Mouse (Mus musculus) frontal cortex, postnatal 10 days (tissue): Measurements from ENCODE around the gene Ppara.
A peak's percentile ranks its signal among the peaks of the same experiment; 100 is the strongest.

Source experiments
- DNase-seq, 2 experiments: peaks; one replicate each; pipeline ENCODE4 v3.0.0; 2022; ENCODE audit warnings: low spot score in 2 of 2, mixed read lengths in 1 of 2

The Ppara gene

DNA sequence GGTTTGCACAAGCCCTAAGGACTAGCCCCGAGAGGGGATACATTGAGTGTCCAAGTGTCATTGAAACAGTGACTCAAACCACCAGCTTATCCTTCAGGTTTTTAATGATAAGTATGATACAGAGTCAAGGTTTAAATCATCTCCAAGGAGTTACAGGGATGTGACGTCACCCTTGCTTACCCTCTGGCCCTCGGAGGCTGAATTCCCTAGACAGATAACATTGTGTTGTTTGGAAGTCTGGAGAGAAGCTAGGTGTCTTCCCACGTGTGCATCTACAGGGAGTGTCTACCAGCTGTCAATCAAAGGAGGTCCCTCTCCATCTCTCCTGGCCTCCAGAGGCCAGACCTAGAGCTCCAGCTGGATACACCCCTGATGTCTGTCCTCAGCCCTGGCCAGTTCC is 72.1 kb downstream of the Ppara start:
- DNase-seq, result no peak

DNA sequence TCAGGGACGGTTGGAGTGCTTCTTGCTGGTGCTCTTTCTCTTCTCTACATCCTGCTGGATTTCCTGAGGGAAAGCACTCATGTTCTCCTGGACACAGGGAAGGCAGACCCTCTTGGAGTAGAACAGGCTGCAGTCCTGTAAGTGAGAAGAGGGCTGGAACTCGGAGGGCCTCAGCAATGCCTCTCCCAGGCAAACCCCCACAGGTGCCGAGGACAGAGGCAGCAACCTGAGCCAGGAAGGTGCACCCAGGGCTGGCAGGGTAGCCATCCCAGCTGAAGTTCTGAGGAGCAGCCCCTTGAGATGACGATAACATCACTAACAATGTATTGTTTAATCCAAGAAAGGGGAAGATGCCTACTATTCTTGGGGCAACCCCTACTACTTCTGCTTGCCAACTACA is 72.6 kb downstream of the Ppara start:
- no peak for DNase-seq

DNA sequence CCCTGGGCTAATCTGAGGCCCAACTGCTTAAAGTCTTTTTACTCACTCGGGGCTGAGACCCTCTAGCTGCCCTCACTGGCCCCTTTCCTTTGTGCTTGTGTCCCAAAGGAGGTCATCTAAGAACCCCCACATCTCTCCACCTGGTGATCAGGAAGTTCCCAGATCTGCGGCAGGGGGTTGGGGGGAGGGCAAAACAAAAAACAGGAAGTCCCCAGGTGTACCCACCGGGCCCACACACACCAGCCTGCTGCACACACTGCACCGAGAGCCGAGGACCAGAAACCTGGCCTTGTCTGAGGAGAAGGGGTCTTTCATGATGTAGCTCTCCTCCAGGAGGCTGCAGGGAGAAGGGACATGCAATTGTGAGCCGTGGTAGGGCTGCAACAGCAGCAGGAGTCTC is 73.2 kb downstream of the Ppara start:
- DNase-seq, result no peak

DNA sequence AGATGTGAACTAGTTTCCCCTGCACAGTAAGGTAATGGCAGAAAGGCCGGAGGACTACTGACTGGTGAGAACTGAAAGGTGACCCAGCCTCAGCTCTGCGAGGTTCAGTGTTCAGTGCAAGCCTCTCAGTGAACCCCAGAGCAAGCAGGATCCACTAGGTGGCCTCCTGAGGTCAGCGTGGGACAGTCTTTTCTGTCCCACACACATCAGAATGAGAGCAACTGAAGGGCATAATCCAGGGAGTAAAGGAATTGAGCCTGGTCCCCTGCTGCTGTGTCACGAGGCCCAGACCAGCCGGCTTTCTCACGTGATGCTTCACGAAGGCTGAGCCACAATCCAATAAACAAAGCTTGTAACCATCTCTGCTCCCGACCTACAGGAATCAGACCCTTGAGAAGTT is 73.7 kb downstream of the Ppara start:
- DNase-seq, result no peak

DNA sequence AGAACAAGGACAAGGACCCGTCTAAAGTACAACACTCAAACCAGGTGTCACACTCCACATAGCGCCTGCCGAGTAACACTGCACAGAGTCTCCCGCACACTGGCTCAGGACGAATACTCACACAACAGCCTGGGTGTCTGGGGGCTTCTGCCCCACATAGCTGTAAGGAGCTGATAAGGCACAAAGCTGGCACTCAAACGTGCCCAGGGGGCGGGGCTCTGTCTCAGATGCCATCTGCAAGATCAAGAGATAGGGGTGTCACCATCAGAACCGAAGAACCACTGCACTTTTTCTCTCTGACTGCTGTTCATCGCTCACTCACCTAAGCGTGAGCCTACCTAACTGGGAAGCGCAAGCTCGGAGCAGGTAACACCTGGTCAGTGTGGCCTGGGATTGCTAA is 74.3 kb downstream of the Ppara start:
- DNase-seq, result no peak

DNA sequence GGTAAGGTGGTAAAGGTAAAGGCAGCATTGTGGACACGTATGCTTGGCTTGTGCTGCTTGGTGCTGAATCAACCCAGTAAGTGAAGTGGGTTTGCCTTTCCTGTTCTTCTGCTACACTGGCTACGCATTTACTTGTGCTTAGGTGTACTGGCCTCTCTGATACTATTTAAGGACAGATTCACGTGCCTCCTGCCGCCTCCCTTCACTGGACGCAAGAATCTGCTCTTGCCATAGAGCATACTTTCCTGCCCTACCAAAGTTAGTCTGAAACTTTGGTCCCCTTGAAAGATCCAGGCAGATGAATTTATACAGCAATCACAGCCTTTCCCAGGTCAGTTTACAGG is 75.7 kb downstream of the Ppara start:
- DNase-seq, result no peak

DNA sequence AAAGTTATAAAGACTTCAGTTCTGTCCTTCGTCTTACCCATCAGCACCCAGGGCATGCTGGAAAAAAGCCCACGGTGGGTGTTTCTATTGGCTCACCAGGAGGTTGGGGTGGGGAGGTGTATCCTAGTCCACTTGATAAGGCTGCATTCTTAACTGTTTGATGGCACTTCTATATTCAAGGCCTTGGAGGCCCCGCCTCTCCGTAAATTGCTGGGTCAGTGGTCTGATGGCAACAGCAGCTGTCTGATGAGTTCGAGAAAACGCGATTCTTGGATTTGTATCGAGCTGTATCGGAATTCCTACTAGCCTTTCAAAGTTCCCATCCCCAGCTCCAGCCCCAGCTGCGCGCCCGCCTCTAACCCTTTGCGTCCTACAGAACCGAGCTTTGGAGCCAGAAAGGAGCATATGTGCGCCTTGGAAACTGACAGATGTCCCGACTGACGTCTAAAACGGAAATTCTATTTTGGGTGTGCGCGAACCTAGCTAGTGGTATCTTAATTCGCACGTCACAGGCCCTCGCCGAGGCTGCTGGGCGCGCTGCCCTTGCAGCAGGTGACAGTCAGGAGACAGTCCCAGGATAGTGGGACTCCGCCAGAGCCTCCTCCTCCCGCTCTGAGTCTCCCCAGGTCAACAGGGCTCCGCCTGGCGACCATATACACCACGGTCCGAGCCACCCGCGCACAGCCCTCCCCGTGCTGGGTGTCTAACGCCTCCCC is 76.2 kb downstream of the Ppara start:
- peak; percentile 69 to 72 for DNase-seq

DNA sequence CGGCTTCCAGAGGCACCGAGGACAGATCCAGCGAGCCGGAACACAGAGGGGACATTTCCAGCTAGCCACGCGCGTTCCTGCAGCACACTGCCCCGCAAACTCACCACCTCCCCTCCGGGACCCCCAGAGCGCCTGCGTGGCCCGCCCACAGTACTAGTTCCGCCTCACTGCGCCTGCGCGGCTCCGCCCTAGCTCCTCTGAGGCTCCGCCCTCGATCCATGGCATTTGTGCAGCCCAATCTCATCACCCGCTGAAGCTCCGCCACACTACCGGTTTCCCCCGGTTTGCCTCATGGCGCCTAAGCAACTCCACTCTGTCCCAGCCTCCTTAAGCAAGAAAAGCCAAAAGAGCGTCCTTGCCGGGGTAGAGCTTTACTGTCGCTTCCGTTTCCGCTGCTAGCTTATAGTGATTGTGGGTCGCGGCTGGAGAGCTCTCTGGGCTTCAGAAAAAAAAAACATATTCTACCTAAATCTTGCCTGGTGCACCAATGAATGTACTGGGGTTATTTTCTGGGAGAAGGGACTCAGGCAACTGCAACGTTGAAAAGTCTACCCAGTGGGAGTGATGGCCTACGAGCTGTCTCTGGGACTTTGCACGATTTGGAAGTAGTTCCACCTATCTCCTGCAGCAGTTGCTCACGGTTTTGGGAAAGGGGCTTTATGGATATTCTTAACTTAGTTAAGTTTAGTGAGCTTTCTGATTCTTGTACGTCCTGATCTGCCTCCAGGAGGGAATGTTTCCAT is 76.9 kb downstream of the Ppara start, which contains the start of gene Cdpf1:
Cdpf1 (minus strand) TSS at position 163 of the 743 bp plus-strand sequence.
- DNase-seq, result peak; percentile 97 to 99

DNA sequence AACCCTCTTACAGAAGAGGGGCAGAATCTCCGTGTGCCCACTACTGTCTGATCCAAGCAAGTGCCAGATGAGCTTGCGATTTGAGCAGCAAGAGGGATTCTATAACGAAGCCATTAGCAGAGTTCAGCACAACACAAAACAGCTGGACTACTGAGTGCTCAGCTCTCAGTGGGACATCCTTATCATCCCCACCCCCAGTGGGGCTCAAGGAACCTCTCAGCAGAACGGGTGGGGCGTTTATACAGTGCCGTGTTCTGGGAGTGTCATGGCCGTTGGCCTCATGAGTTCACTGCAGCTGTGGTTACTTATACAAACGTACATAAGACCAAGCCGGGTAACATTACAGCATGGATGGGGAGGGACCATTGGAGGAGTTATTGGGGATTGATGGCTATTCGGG is 78.6 kb downstream of the Ppara start:
- no peak for DNase-seq

DNA sequence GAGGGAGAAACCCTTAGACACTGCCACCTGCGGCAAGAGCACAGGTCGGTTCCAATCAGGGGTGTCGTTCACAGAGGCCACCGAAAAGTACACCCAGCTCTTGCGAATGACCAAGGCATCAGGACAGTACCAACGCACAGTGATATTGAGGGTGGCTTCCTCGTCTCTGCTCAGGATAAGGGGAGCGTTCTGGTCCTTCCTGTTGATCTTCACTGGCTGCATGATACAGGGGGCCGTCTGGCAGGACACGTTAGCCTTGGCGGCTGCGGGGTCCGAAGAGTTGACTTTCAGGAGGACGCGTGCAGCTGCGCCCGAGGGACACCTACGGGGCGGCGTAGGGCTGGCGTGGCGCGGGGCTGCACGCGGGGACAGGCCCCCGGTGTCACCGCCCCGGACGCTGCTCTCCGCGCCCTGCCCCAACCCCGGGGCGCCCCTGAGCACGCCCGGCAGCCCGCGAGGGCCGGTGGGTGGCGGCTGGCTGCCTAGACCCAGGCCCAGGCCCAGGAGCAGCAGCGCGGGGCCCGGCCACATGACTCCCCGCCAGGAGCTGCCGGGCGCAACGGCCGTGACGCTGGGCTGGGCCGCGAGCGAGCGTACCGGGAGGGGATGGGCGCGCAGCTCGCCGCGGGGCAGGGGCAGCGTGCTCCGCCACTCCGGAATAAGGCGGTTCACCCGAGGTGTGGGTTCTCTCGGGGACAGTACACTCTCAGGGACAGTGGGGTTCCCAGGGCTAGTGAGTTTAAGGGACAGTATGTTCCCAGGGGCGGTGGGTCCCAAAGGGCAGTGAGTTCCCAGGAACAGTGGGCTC is 86.6 kb downstream of the Ppara start, which contains the start of gene Pkdrej:
Pkdrej (minus strand) TSS at position 532 of the 808 bp plus-strand sequence.
- DNase-seq, result peak in 1 of 2 experiments; percentile 13

DNA sequence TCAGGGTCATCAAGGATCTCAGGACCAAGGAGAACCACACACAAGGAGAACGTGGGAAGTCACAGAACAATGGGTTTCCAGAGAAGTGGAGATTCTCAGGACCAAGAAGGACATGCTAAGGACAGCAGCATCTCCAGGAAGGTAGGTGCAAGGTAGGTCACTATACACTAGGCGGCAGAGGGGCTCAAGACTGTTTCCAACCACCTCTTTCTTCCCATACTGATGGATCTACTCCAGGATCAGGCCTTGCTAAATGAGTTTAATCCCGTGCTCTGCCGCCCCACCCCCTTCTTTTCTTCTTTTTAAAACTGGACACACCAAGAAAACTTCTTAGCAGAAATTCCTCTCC is 87.2 kb downstream of the Ppara start:
- DNase-seq, result no peak

DNA sequence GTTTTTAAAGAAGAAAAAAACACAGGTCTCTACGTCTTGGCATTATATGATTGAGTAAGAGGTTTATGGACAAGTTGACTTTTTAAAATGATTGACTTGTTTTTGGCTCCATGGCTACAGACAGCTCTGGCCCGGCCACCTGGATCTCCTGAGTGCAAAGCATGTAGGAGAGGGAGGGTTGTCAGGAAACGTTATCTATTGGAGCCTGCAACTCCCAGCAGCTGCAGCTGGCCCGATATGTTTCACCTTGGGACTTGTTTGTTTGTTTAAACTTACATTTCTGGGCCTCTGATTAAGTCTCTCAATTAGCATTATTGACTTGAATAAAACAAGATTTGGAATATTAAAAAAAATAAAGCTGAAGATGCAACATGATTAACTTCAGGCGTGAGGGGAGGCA is 91.9 kb downstream of the Ppara start:
- DNase-seq, result no peak

DNA sequence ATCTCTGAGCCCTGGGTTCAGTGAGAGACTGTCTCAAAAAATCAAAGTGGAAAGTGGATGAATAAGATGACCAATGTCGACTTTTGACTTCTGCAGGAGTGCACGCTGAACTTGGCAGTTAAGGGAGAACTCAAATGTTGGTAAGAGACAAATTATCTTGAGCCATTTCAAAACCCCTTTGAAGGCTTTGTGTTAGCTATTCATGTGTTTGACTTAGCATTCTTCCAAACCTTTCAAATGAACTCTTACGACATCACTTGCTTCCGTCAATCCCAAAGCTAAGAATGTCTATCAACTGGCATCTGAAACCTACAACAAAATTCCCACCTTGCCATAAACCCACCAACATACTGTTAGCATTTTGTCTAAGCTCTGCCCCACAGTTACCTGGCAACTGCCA is 93.3 kb downstream of the Ppara start:
- no peak for DNase-seq

DNA sequence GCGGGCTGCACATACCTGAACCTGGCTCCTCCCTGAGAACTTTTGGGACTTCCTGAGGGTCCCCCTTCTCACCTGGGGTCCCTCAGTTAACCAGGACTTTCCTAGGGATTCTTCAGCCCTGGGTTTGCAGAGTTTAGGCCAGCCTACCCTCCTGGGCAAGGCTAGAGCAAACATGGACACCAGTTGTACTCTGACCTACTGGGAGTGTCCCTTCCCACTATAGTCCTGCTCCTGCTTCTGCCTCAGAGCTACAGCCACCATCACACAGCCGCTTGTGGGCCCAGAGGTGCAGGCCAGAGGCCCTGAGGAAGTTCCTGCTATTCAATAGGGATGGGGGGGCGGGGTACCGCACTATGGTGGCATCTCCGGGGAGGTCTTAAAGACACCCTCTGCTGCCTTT is 94.7 kb downstream of the Ppara start:
- no peak for DNase-seq

DNA sequence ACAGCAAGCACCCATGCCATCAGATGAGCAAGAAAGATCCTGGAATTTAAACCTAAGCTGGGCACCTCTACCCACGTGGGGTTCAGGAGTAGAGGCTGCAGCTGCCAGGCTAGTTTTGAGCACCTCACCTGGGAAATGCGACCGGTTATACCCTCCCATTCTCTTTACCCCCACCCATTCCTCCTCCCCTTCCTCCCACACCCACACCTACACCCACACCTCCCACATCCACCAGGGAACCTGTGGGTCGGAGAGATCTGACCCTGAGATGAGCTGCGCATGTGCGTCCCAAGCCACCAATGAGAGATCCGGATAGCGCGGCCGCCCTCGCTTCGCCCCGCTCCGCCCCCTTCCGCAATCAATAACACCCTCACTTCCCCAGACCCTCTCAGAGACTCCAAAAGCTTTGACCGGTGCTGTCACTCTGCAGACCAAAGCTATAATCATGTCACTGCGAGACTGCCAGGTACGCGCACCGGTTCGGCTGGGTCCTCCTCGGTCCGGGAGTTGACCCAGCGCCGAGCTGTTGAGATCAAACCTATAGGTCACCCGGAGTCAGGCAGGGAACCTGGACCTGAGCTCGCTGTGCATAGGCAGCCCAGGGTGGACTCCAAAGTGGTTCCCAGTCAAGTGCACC is 97.3 kb downstream of the Ppara start, which contains the start of gene Ttc38:
Ttc38 (plus strand) TSS at position 353 of the 637 bp plus-strand sequence.
- DNase-seq, result peak; percentile 57 to 70

DNA sequence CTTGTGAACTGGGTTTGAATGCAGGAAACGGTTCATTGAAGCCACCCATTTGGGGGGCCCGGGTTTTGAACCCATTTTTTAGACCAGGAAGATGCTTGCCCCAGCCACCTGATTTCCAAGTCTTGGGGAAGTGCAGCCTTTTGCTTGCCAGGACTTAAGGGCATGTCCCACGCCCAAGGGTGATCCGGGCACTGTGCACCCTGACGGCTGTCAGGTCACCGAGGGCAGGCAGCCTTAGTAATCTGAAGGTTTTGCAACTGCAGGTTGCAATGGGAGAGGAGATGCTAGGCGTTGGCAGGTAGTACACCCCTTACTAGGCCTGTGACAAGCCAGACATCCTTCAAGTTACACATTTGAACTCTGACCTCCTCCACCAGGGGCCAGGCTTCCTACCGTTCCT is 97.8 kb downstream of the Ppara start:
- DNase-seq, result no peak

DNA sequence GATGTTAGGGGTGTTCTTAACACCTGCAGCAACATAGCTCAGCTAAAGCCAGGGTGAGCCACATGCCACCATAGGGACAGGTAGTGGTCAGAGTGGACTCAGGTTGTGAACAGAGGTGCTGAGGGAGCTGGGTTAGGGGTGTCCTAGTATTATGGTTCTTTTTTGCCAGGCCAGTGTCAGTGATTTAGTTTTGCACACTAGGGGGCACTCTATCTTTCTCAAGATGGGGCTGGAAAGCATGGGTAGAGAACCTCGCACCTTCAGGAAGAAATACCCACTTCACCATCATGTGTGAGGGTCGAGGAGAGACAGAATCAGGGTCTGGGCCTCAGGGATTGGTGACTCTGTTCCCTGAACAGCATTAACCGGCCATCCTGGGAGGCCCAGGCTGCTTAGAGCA is 100.6 kb downstream of the Ppara start:
- no peak for DNase-seq

DNA sequence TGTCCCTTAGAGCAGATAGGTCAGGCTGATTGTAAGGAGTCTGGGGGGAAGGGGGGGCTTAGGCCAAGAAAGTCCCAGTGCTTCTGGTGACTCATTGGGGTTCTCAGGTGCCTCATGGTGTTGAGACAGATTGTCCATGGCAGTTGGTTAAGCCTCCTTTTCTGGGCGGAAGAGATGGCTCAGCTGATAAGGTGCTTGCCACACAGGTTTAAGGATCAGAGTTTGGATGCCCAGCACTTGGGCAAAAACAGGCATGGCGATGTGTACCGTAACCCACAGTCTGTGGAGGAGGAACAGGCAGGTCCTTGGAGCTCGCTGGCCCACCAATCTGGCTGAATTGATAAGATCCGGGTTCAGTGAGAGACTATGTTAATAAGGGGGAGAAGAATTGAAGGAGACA is 102.1 kb downstream of the Ppara start:
- no peak for DNase-seq

DNA sequence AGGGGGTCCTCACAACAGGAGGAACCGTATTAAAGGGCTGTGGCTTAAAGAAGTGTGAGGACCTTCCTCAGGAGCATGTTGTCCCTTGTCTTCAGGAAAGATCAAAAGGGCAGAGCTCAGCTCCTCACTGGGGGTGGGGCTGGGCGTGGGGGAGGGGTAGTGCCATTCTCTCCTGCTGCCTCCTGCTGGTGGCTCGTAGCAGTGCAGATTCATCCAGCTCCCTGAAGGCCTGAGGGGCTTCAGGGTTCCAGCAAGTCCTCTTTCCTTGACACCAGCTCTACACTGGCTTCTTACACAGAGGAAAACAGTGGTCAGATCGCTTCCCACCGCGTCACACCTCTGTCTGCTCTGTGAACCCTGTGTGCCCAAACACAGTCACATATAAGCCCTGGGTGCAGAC is 106.2 kb downstream of the Ppara start:
- no peak for DNase-seq

DNA sequence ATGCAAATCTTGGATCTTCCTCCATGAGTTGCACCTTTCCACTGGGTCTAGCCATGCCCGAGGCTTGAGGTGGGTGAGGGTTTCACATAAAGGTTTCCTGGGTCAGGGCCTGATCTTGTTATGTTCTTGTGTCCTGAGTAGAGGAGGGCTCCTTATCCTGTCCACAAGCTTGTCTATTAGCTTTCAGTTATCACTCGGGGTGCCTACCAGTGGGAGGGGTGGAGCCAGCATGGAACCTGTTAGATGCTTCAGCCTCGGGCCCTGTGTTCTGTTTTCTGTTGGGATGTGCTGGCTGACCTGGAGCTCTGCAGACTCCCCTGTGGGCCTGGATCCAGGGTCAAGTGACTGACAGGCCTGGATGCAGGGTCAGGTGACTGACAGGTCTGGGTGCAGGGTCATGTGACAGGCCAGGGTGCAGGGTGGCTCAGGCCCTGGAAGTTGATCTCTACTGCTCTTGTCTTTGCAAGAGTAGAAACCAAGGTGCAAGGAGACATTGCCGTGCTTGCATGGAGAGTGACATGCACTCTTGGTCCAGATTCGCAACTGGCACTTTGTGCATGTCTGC is 107.1 kb downstream of the Ppara start:
- DNase-seq, result no peak

DNA sequence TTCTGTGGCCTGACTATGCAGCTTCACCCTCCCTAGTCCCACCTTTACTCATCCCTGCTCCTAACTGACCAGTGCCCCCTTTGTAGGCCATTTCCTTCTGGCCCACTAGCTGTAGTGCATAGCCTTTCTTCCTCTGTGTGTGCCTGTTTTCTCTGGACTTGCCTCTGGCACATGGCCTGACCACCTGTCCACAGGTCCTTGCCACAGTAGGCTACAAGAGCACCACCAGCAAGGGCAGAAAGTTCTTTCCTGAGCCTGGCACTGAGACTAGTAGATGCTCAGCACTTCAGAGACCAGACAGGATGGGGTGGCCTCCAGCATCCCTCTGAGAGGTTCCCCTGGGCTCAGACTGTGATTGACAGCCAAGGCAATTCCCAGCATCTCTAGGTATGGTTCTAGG is 110.3 kb downstream of the Ppara start:
- no peak for DNase-seq
